Mouse (Mus musculus) heart, postnatal 25 days (tissue): Measurements from ENCODE around the gene Apobec4. TPM values are rescaled to one million over a fixed set of nuclear protein-coding genes. Genes with fewer than 3 reads are reported as not detected.
"Not testable (repeated sequence)": the region's sequence is repeated elsewhere in the genome, so short reads cannot be mapped to it uniquely, and the experiment has no call there.

ENCODE experiments used
- DNase-seq: peaks from one replicate; pipeline ENCODE4 v3.0.0; 2022; ENCODE audit warnings: low spot score
- intact Hi-C: fragments of 180-260 bp; cut with DNase I; formaldehyde crosslinking; loops from one replicate; pipeline ENCODE4 v1.15.1; 2025
- total RNA-seq, 2 experiments: library from RNA; stranded (reverse); gene quantifications; 2 replicates each; pipeline ENCODE4 v1.2.3; 2021

The Apobec4 gene
- total RNA-seq, 2 experiments from 2014 or later: not detected

GRCm38 (mm10) chr1:152761791-152762190, 11.4 kb downstream of the Apobec4 start:
- DNase-seq: no peak
- intact Hi-C loops: no loop called here

- intact Hi-C loops: loop anchor here (5.0 kb wide), 2 partner anchors 136 to 379 kb away; partner anchors contain the start of genes Smg7 and Tsen15
Measured at GRCm38 (mm10) chr1:152766032-152766772, 15.9 kb downstream of the Apobec4 start, which contains the start of the genes Rgl1 and Arpc5. Rgl1 (minus strand) TSS chr1:152766351. Arpc5 (plus strand) TSS chr1:152766542.

GRCm38 (mm10) chr1:152766804-152767748, 16.7 kb downstream of the Apobec4 start:
- intact Hi-C loops: loop anchor here (5.0 kb wide), 2 partner anchors 135 to 380 kb away; partner anchors contain the start of genes Smg7 and Tsen15
- DNase-seq: no peak

More at GRCm38 (mm10) chr1:152766032-152766772, 15.9 kb downstream of the Apobec4 start, which contains the start of the genes Rgl1 and Arpc5:
- peak; percentile 98 for DNase-seq

- intact Hi-C loops: loop anchor here (5.0 kb wide), 2 partner anchors 134 to 381 kb away; partner anchors contain the start of genes Smg7 and Tsen15
Measured at GRCm38 (mm10) chr1:152767749-152768488, 17.6 kb downstream of the Apobec4 start.

GRCm38 (mm10) chr1:152771016-152771415, 20.7 kb downstream of the Apobec4 start:
- DNase-seq: no peak
- intact Hi-C loops: no loop called here

More at GRCm38 (mm10) chr1:152767749-152768488, 17.6 kb downstream of the Apobec4 start:
- DNase-seq: peak; percentile 53

GRCm38 (mm10) chr1:152774601-152775000, 24.2 kb downstream of the Apobec4 start:
- DNase-seq, intact Hi-C loops: not testable (repeated sequence)

GRCm38 (mm10) chr1:152779071-152779737, 28.9 kb downstream of the Apobec4 start:
- DNase-seq: peak; percentile 45
- intact Hi-C loops: loop anchor here (5.0 kb wide), 1 partner anchor 128 kb away; no protein-coding TSS in a partner anchor

- DNase-seq: no peak
- intact Hi-C loops: loop anchor here (5.0 to 10.0 kb wide), 3 partner anchors 58 to 610 kb away; no protein-coding TSS in a partner anchor
Measured at GRCm38 (mm10) chr1:152784620-152785019, 34.3 kb downstream of the Apobec4 start.

- intact Hi-C loops: loop anchor here (5.0 to 10.0 kb wide), 3 partner anchors 57 to 609 kb away; no protein-coding TSS in a partner anchor
- not testable (repeated sequence) for DNase-seq
Measured at GRCm38 (mm10) chr1:152785446-152785845, 35.1 kb downstream of the Apobec4 start.

- intact Hi-C loops: loop anchor here (5.0 to 10.0 kb wide), 3 partner anchors 55 to 608 kb away; no protein-coding TSS in a partner anchor
- DNase-seq: no peak
Measured at GRCm38 (mm10) chr1:152786953-152787352, 36.6 kb downstream of the Apobec4 start.

- DNase-seq: no peak
- intact Hi-C loops: loop anchor here (5.0 to 10.0 kb wide), 3 partner anchors 54 to 607 kb away; no protein-coding TSS in a partner anchor
Measured at GRCm38 (mm10) chr1:152788121-152788660, 37.8 kb downstream of the Apobec4 start.

GRCm38 (mm10) chr1:152790254-152790653, 39.9 kb downstream of the Apobec4 start:
- no peak for DNase-seq
- intact Hi-C loops: loop anchor here (5.0 kb wide), 2 partner anchors 42 to 112 kb away; partner anchors contain the start of gene Smg7

GRCm38 (mm10) chr1:152790821-152791220, 40.5 kb downstream of the Apobec4 start:
- intact Hi-C loops: loop anchor here (5.0 kb wide), 2 partner anchors 41 to 111 kb away; partner anchors contain the start of gene Smg7

GRCm38 (mm10) chr1:152791269-152791668, 40.9 kb downstream of the Apobec4 start:
- intact Hi-C loops: loop anchor here (5.0 kb wide), 2 partner anchors 41 to 111 kb away; partner anchors contain the start of gene Smg7
- no peak for DNase-seq

More at GRCm38 (mm10) chr1:152790821-152791220, 40.5 kb downstream of the Apobec4 start:
- DNase-seq: no peak

- intact Hi-C loops: loop anchor here (5.0 kb wide), 2 partner anchors 39 to 109 kb away; partner anchors contain the start of gene Smg7
- DNase-seq: no peak
Measured at GRCm38 (mm10) chr1:152792736-152793494, 42.6 kb downstream of the Apobec4 start.

GRCm38 (mm10) chr1:152793495-152794130, 43.3 kb downstream of the Apobec4 start:
- intact Hi-C loops: loop anchor here (5.0 kb wide), 2 partner anchors 39 to 109 kb away; partner anchors contain the start of gene Smg7
- DNase-seq: no peak
